Mouse (Mus musculus): ENCODE measurements around the gene Fer1l4. TPM values are rescaled to one million over a fixed set of nuclear protein-coding genes. Genes with fewer than 3 reads are reported as not detected.

The Fer1l4 gene
- not detected in 2 replicates for total RNA-seq (2015)
- not detected in 2 replicates for total RNA-seq (2017)

GRCm38 (mm10) chr2:156052816-156053215 lies at the start of gene Fer1l4:
Gene Fer1l4 (minus strand): TSS chr2:156052947.
- no peak for ATAC-seq (ENCODE audit: poor library complexity, severe bottlenecking)

GRCm38 (mm10) chr2:156091926-156092325 lies 39.2 kb upstream of the Fer1l4 start:
- ATAC-seq (ENCODE audit: poor library complexity, severe bottlenecking), result no peak

- ATAC-seq (ENCODE audit: poor library complexity, severe bottlenecking), result no peak
Observed at GRCm38 (mm10) chr2:156089799-156090198, 37.1 kb upstream of the Fer1l4 start.

GRCm38 (mm10) chr2:156087391-156088110 lies 34.8 kb upstream of the Fer1l4 start:
- ATAC-seq (ENCODE audit: poor library complexity, severe bottlenecking), result no peak

GRCm38 (mm10) chr2:156084541-156084940 lies 31.8 kb upstream of the Fer1l4 start:
- ATAC-seq (ENCODE audit: poor library complexity, severe bottlenecking), result no peak

GRCm38 (mm10) chr2:156080391-156080790 lies 27.6 kb upstream of the Fer1l4 start:
- ATAC-seq (ENCODE audit: poor library complexity, severe bottlenecking), result no peak

GRCm38 (mm10) chr2:156079674-156080073 lies 26.9 kb upstream of the Fer1l4 start:
- no peak for ATAC-seq (ENCODE audit: poor library complexity, severe bottlenecking)

- no peak for ATAC-seq (ENCODE audit: poor library complexity, severe bottlenecking)
Observed at GRCm38 (mm10) chr2:156079183-156079560, 26.4 kb upstream of the Fer1l4 start.

- ATAC-seq (ENCODE audit: poor library complexity, severe bottlenecking), result no peak
Observed at GRCm38 (mm10) chr2:156078421-156079182, 25.9 kb upstream of the Fer1l4 start.

GRCm38 (mm10) chr2:156077461-156077860 lies 24.7 kb upstream of the Fer1l4 start:
- no peak for ATAC-seq (ENCODE audit: poor library complexity, severe bottlenecking)

GRCm38 (mm10) chr2:156073725-156074124 lies 21.0 kb upstream of the Fer1l4 start:
- no peak for ATAC-seq (ENCODE audit: poor library complexity, severe bottlenecking)

GRCm38 (mm10) chr2:156071236-156071635 lies 18.5 kb upstream of the Fer1l4 start:
- no peak for ATAC-seq (ENCODE audit: poor library complexity, severe bottlenecking)

GRCm38 (mm10) chr2:156067916-156068315 lies 15.2 kb upstream of the Fer1l4 start:
- no peak for ATAC-seq (ENCODE audit: poor library complexity, severe bottlenecking)

- no peak for ATAC-seq (ENCODE audit: poor library complexity, severe bottlenecking)
Observed at GRCm38 (mm10) chr2:156066126-156066525, 13.4 kb upstream of the Fer1l4 start.

- peak; percentile 72 for ATAC-seq (ENCODE audit: poor library complexity, severe bottlenecking)
Observed at GRCm38 (mm10) chr2:156065099-156066041, 12.6 kb upstream of the Fer1l4 start, which contains the start of gene Spag4. Gene Spag4 (plus strand): TSS chr2:156065175.

GRCm38 (mm10) chr2:156047929-156048328 lies 4.8 kb downstream of the Fer1l4 start:
- ATAC-seq (ENCODE audit: poor library complexity, severe bottlenecking), result no peak

- ATAC-seq (ENCODE audit: poor library complexity, severe bottlenecking), result no peak
Observed at GRCm38 (mm10) chr2:156042903-156043302, 9.8 kb downstream of the Fer1l4 start.

- ATAC-seq (ENCODE audit: poor library complexity, severe bottlenecking), result no peak
Observed at GRCm38 (mm10) chr2:156039390-156039789, 13.4 kb downstream of the Fer1l4 start.

GRCm38 (mm10) chr2:156025482-156025881 lies 27.3 kb downstream of the Fer1l4 start:
- no peak for ATAC-seq (ENCODE audit: poor library complexity, severe bottlenecking)

GRCm38 (mm10) chr2:156021765-156022164 lies 31.0 kb downstream of the Fer1l4 start:
- no peak for ATAC-seq (ENCODE audit: poor library complexity, severe bottlenecking)

GRCm38 (mm10) chr2:156021219-156021618 lies 31.5 kb downstream of the Fer1l4 start:
- ATAC-seq (ENCODE audit: poor library complexity, severe bottlenecking), result no peak
